Mouse (Mus musculus) forebrain, embryonic 15.5 days (tissue): ENCODE measurements around the gene Sult6b2. TPM values are rescaled to one million over a fixed set of nuclear protein-coding genes. Genes with fewer than 3 reads are reported as not detected.

Source experiments
- ATAC-seq: fragments of 200-750 bp; cut with Nextera tagmentation; replicated peaks from 2 replicates; pipeline ENCODE4 v1.8.0; 2017; ENCODE audit warnings: mild to moderate bottlenecking, moderate TSS enrichment, moderate library complexity
- H3K27ac ChIP-seq: fragments of 300-500 bp; sonication (generic); replicated peaks from 2 replicates; pipeline ENCODE4 v1.5.1; 2015; ENCODE audit warnings: mild to moderate bottlenecking, inconsistent platforms
- H3K27me3 ChIP-seq: fragments of 300-500 bp; sonication (generic); 2 replicates; pipeline ENCODE4 v1.6.1; 2015; ENCODE audit warnings: inconsistent platforms
- H3K36me3 ChIP-seq: fragments of 300-500 bp; sonication (generic); 2 replicates; pipeline ENCODE4 v1.6.1; 2015; ENCODE audit warnings: mild to moderate bottlenecking, inconsistent platforms
- H3K4me1 ChIP-seq: fragments of 300-500 bp; sonication (generic); 2 replicates; pipeline ENCODE4 v1.6.1; 2015; ENCODE audit warnings: inconsistent platforms
- H3K4me2 ChIP-seq: fragments of 300-500 bp; sonication (generic); replicated peaks from 2 replicates; pipeline ENCODE4 v1.6.1; 2015; ENCODE audit warnings: mild to moderate bottlenecking, inconsistent platforms
- H3K4me3 ChIP-seq: fragments of 300-500 bp; sonication (generic); 2 replicates; pipeline ENCODE4 v1.5.1; 2015; ENCODE audit warnings: mild to moderate bottlenecking, inconsistent platforms
- H3K9ac ChIP-seq: fragments of 300-500 bp; sonication (generic); replicated peaks from 2 replicates; pipeline ENCODE4 v1.6.1; 2015; ENCODE audit warnings: mild to moderate bottlenecking, inconsistent platforms
- H3K9me3 ChIP-seq: fragments of 300-500 bp; sonication (generic); 2 replicates; pipeline ENCODE4 v1.6.1; 2016; ENCODE audit warnings: inconsistent platforms
- WGBS: fragments of 180-500 bp; shearing (Covaris S2); methylation state at CpG from one replicate; pipeline ENCODE4 v1.1.7; 2015; ENCODE audit warnings: mixed read lengths; 5-methylcytosine and 5-hydroxymethylcytosine counted together
- polyA plus RNA-seq: library from polyadenylated mRNA; unstranded; fragments of >200 nt; fragmentation: Nextera tagmentation; extraction: Ambion mirVana; gene quantifications from 2 replicates; pipeline ENCODE4 v1.2.1, GENCODE M21; 2015

The Sult6b2 gene
- polyA plus RNA-seq, 1 experiment from 2014 or later = 0.34 TPM

DNA sequence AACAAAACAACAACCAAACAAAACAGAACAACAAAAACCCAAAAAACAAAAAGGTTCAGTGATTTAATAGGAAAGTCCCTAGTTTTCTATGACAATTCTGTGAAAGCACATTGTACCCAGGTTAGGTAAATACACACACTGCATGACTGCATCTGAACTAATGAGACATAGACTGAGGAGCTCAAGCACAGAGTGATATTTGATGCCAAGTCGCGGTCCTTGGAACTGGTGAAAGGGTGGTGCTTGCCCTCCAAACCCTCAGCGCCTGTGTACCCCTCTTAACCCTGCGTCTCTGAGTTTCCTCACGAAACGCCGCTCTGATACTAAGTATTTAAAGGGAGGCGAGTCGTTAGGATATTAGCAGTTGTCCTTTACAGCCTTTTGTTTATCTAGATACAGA lies 37.0 kb downstream of the Sult6b2 start:
- no peaks in the 10 kb centered on the region for H3K9me3 ChIP-seq
- H3K36me3 ChIP-seq = peaks cover 73% of the 10 kb centered on the region
- no peak overlapping the region for H3K9ac ChIP-seq
- WGBS = 86% methylated on average over 9 of the region's 9 CpGs
- ATAC-seq = no peak
- no peaks in the 10 kb centered on the region for H3K27me3 ChIP-seq
- H3K4me2 ChIP-seq = no peak overlapping the region
- H3K4me3 ChIP-seq = no peak overlapping the region
- no peak overlapping the region for H3K27ac ChIP-seq
- H3K4me1 ChIP-seq = no peaks in the 10 kb centered on the region

DNA sequence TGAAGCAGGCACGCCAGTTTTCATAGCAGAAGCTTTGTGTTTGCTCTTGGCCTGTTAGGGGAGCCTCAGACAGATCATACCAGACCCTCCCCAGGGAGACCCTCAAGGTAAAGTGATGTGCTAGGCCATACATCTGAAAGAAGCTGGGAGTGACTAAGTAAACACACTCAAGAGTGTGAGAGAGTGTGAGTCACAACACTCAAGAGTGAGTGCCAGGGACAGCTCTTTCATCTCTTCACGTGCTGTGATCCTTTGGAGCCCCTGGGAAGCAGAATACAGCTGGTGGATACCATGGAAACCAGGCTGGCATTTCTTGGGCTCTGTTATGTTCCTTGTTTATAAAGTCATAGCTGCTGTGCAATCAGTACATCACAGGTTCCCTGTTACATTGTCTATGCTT lies 39.4 kb downstream of the Sult6b2 start:
- Histone ChIP-seq H3K4me3 (no peak overlapping the region), H3K9ac (no peak overlapping the region), H3K4me2 (no peak overlapping the region), H3K36me3 (peaks cover 55% of the 10 kb centered on the region), H3K9me3 (no peaks in the 10 kb centered on the region), H3K27me3 (no peaks in the 10 kb centered on the region), H3K27ac (no peak overlapping the region), H3K4me1 (peaks cover 4% of the 10 kb centered on the region; the same call in 1 of the 2 replicates)
- ATAC-seq = no peak
- 50% methylated on average over 2 of the region's 2 CpGs for WGBS

DNA sequence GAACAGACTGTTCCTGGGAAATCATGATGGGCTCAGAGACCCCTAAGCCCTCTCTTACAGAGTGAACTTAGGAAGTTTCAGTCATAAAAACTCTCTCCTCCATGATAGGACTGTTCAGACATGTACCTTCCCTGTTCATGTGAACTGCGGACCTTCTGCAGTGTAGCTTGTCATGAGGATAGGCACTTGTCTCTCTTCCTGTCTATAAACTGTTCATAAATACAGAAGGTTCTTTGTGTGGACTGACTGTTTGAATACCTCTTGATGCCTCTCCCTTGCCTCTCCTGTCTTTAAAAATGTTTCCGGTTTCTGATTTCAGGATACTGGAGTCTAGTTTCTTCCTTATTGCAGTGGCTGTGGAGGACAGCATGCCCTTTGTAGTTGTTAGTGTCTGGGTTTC lies 44.7 kb downstream of the Sult6b2 start:
- 95% methylated on average over 2 of the region's 2 CpGs for WGBS
- Histone ChIP-seq H3K4me1 (peaks cover 24% of the 10 kb centered on the region), H3K4me2 (no peak overlapping the region), H3K27me3 (peaks cover 12% of the 10 kb centered on the region; the same call in 1 of the 2 replicates), H3K9me3 (no peaks in the 10 kb centered on the region), H3K27ac (no peak overlapping the region), H3K9ac (no peak overlapping the region), H3K36me3 (peaks cover 8% of the 10 kb centered on the region; the same call in 1 of the 2 replicates), H3K4me3 (no peak overlapping the region)
- no peak for ATAC-seq

DNA sequence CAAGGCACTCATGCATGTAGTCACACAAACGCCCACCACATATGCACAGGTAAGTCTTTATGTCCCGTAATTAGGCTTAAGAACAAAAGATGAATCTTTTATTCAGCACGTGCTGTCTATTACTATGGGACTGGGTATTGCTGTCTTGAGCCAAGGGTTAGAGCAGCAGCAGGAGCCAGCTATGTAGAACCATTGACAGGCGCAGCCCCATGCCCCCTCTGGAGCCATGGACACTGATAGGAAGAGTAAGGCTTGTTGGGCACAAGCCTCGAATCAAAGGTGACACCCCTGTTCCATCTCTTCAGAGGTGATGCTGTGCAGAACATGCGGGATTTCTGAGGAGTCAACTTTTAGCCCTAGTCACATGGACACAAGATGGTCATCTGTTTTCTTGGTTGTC lies 45.7 kb downstream of the Sult6b2 start:
- no peak for ATAC-seq
- no peak overlapping the region for H3K9ac ChIP-seq
- H3K27me3 ChIP-seq = peaks cover 17% of the 10 kb centered on the region; the same call in 1 of the 2 replicates
- H3K4me2 ChIP-seq = 0 out of 2 replicates have a peak overlapping the region, but pooled peaks have one; percentile 72
- no peaks in the 10 kb centered on the region for H3K9me3 ChIP-seq
- H3K4me3 ChIP-seq = no peak overlapping the region
- H3K4me1 ChIP-seq = peaks cover 24% of the 10 kb centered on the region
- H3K27ac ChIP-seq = no peak overlapping the region
- no peaks in the 10 kb centered on the region for H3K36me3 ChIP-seq
- WGBS = 91% methylated on average over 6 of the region's 6 CpGs

- H3K9me3 ChIP-seq = no peaks in the 10 kb centered on the region
- H3K9ac ChIP-seq = peak overlapping the region; percentile 96
- peaks cover 17% of the 10 kb centered on the region; the same call in 1 of the 2 replicates for H3K27me3 ChIP-seq
- ATAC-seq = no peak
- H3K4me2 ChIP-seq = peak overlapping the region; percentile 72
- H3K36me3 ChIP-seq = no peaks in the 10 kb centered on the region
- H3K4me3 ChIP-seq = peak overlapping the region; percentile 99
- 91% methylated on average over 6 of the region's 6 CpGs for WGBS
- no peak overlapping the region for H3K27ac ChIP-seq
- H3K4me1 ChIP-seq = peaks cover 24% of the 10 kb centered on the region
Measured at GRCm38 (mm10) chr6:142757976-142758375, 46.3 kb downstream of the Sult6b2 start.

GRCm38 (mm10) chr6:142757334-142757965 lies 46.9 kb downstream of the Sult6b2 start:
- H3K4me3 ChIP-seq = peak overlapping the region; percentile 99
- peak overlapping the region; percentile 72 for H3K4me2 ChIP-seq
- no peaks in the 10 kb centered on the region for H3K36me3 ChIP-seq
- peaks cover 24% of the 10 kb centered on the region for H3K4me1 ChIP-seq
- H3K27ac ChIP-seq = peak overlapping the region; percentile 88
- H3K9me3 ChIP-seq = no peaks in the 10 kb centered on the region
- 44% methylated on average over 10 of the region's 10 CpGs for WGBS
- peaks cover 17% of the 10 kb centered on the region; the same call in 1 of the 2 replicates for H3K27me3 ChIP-seq
- peak overlapping the region; percentile 96 for H3K9ac ChIP-seq
- no peak for ATAC-seq

DNA sequence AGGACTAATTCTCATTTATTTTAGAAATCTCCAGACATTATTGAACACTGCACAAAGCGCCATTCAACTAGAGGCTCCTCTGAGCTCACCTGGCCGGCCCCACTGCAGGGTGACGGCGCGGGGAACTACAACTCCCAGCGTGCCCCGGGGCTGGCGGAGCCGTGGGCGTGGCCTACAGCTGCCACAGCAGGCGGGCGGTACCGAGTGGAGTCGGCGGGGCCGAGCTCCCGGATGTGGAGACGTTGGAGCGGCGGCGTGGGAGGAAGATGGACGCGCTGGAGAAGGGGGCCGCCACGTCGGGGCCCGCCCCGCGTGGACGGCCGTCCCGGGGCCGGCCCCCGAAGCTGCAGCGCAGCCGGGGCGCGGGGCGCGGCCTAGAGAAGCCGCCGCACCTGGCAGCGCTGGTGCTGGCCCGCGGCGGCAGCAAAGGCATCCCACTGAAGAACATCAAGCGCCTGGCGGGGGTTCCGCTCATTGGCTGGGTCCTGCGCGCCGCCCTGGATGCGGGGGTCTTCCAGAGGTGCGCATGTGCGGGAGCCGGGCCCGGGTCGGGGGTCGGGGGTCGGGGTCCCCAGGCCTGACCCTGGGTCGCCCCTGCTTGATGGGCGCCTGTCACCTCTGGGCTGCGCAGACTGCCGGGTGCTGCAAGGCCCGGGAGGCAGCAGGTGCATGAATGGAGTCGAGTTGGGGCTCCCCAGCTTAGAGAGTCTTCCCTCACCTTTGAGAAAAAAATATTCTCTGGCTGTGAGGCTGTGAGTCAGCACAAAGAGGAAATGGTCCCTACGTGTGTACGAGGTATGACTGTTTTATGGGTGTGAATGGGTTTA lies 47.6 kb downstream of the Sult6b2 start, which contains the start of gene Cmas:
TSS of gene Cmas (plus strand) at position 180 of the 827 bp plus-strand sequence.
- peak within 1 kb of the TSS; percentile 88 for H3K27ac ChIP-seq
- ATAC-seq = peak; percentile 96
- H3K9me3 ChIP-seq = no peaks in the 10 kb centered on the region
- peak within 1 kb of the TSS; percentile 99 for H3K4me3 ChIP-seq
- H3K36me3 ChIP-seq = no peaks in the 10 kb centered on the region
- H3K4me1 ChIP-seq = peaks cover 24% of the 10 kb centered on the region
- under 1% methylated on average over 67 of the region's 68 CpGs for WGBS
- peaks cover 17% of the 10 kb centered on the region; the same call in 1 of the 2 replicates for H3K27me3 ChIP-seq
- H3K9ac ChIP-seq = peak within 1 kb of the TSS; percentile 96
- peak within 1 kb of the TSS; percentile 72 for H3K4me2 ChIP-seq

- no peak overlapping the region for H3K4me3 ChIP-seq
- H3K27ac ChIP-seq = no peak overlapping the region
- peaks cover 17% of the 10 kb centered on the region; the same call in 1 of the 2 replicates for H3K27me3 ChIP-seq
- H3K4me2 ChIP-seq = no peak overlapping the region
- 42% methylated on average over 14 of the region's 14 CpGs for WGBS
- no peak overlapping the region for H3K9ac ChIP-seq
- no peaks in the 10 kb centered on the region for H3K36me3 ChIP-seq
- H3K4me1 ChIP-seq = peaks cover 4% of the 10 kb centered on the region
- no peaks in the 10 kb centered on the region for H3K9me3 ChIP-seq
- ATAC-seq = no peak
Measured at GRCm38 (mm10) chr6:142752331-142753246, 51.7 kb downstream of the Sult6b2 start.

GRCm38 (mm10) chr6:142751365-142751764 lies 52.9 kb downstream of the Sult6b2 start:
- Histone ChIP-seq H3K9me3 (no peaks in the 10 kb centered on the region), H3K36me3 (no peaks in the 10 kb centered on the region), H3K9ac (no peak overlapping the region), H3K4me2 (no peak overlapping the region), H3K4me1 (no peaks in the 10 kb centered on the region), H3K27me3 (peaks cover 17% of the 10 kb centered on the region; the same call in 1 of the 2 replicates), H3K27ac (no peak overlapping the region), H3K4me3 (no peak overlapping the region)
- ATAC-seq = 0 out of 2 replicates have a peak, but pooled peaks have one; percentile 21
- WGBS = 67% methylated on average over 9 of the region's 9 CpGs

DNA sequence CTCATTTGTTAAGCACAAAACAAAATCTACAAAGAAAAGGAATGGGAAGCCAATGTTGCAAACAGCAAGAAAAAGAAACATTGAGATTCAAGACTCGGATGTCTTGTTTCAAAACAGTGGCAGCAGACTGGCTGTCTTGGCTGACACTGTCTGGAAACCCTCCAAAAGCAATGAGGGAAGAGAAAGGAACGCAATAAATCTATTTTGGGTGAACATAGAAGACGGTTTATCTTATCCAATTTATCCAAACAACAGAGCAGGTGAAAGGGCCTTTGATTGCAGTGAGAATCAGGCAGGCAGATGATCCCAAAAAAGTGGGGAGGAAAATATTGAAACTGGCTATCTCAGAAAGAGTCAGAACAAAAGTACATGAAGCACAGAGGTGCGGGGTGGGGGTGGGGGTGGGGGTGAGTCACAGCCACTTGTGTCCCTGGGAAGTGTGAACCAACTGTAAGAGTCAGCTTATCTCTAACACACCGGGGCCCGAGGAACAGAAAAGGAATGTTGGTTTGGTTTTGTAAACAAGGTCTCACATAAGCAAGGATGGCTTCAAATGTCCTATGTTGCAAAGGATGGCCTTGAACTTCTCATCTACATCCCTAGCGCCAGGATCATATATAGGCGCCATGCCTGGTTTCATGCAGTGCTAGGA lies 56.1 kb downstream of the Sult6b2 start:
- Histone ChIP-seq H3K36me3 (no peaks in the 10 kb centered on the region), H3K9me3 (no peaks in the 10 kb centered on the region), H3K4me3 (no peak overlapping the region), H3K4me2 (no peak overlapping the region), H3K27ac (no peak overlapping the region), H3K9ac (no peak overlapping the region), H3K27me3 (no peaks in the 10 kb centered on the region), H3K4me1 (no peaks in the 10 kb centered on the region)
- ATAC-seq = no peak
- 72% methylated on average over 8 of the region's 8 CpGs for WGBS

DNA sequence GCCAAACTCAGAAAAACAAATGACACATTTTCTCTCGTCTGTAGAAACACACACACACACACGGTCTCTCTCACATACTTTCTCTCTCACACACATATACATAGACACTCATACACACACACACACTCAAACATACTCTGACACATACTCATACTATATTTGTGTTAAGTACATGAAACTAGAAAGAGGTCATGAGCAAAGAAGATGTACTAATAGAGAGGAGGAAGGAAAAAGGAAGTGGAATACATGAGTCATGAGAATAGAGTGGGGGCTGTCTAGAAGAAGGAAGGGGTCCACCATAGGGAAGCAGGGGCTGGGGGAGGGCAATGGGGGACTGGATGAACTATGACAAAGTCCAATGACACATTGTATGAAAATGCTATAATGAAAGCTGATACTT lies 57.1 kb downstream of the Sult6b2 start:
- ATAC-seq = no peak
- 80% methylated on average over 2 of the region's 2 CpGs for WGBS
- Histone ChIP-seq H3K9ac (no peak overlapping the region), H3K27me3 (no peaks in the 10 kb centered on the region), H3K27ac (no peak overlapping the region), H3K36me3 (no peaks in the 10 kb centered on the region), H3K4me1 (no peaks in the 10 kb centered on the region), H3K4me3 (no peak overlapping the region), H3K4me2 (no peak overlapping the region), H3K9me3 (no peaks in the 10 kb centered on the region)
